9 mouse cellular contexts compared by ENCODE assay signal in genomic region chr4:59196346-59197077, GRCm38 (mm10). TPM values are rescaled to one million over a fixed set of nuclear protein-coding genes. Genes with fewer than 3 reads are reported as not detected.
DNase-seq lines count a peak whose midpoint lies in the region; ATAC-seq and TF ChIP-seq lines count a peak whose summit lies in the region.
"Had no signal": no experiment of that assay in that cellular context is flagged by ENCODE, and none has a peak within 500 bp of the region (broad histone marks: within the 10 kb centered on the region; RNA-seq: fewer than 3 reads in every experiment).

No protein-coding gene starts in this region.

- TF ChIP-seq POLR2A in spleen, adult 2 months (IDR thresholded peaks at IDR 0.05; ENCODE audit: low read depth, low read length), result no peak

- WGBS in spleen, adult 2 months, result 61% methylated on average over 12 of the region's 12 CpGs
- WGBS in liver, embryonic 13.5 days (ENCODE audit: insufficient replicate concordance), result 11% methylated on average over 12 of the region's 12 CpGs
- 64% methylated on average over 12 of the region's 12 CpGs for WGBS in forebrain, embryonic 13.5 days

- intact Hi-C loops in gastrocnemius, postnatal 36 days (cut with DNase I), result no loop called here

- peak; percentile 79 for ATAC-seq in liver, embryonic 13.5 days (ENCODE audit: low read depth)
- no peak for ATAC-seq in forebrain, embryonic 13.5 days

- H3K4me1 ChIP-seq in spleen, adult 2 months (ENCODE audit: control insufficient read depth, insufficient read depth, insufficient read length), result peaks cover 47% of the 10 kb centered on the region
- peaks cover 93% of the 10 kb centered on the region for H3K4me1 ChIP-seq in liver, embryonic 13.5 days (replicated peaks)
- peaks cover 32% of the 10 kb centered on the region for H3K4me1 ChIP-seq in forebrain, embryonic 13.5 days

- H3K27me3 ChIP-seq in spleen, adult 2 months (ENCODE audit: control insufficient read depth, insufficient read depth, low read length), result no peaks in the 10 kb centered on the region
- H3K27me3 ChIP-seq in liver, embryonic 13.5 days, result no peaks in the 10 kb centered on the region
- no peaks in the 10 kb centered on the region for H3K27me3 ChIP-seq in forebrain, embryonic 13.5 days

- no peak overlapping the region for H3K4me3 ChIP-seq in spleen, adult 2 months (ENCODE audit: extremely low read depth, insufficient read depth, insufficient read length)
- peak overlapping the region; percentile 38 for H3K4me3 ChIP-seq in liver, embryonic 13.5 days (replicated peaks)
- H3K4me3 ChIP-seq in forebrain, embryonic 13.5 days, result no peak overlapping the region

- H3K9me3 ChIP-seq in liver, embryonic 13.5 days (replicated peaks), result no peaks in the 10 kb centered on the region
- no peaks in the 10 kb centered on the region for H3K9me3 ChIP-seq in forebrain, embryonic 13.5 days (replicated peaks)

- peak overlapping the region; percentile 41; the same call in 1 of the 2 replicates for H3K27ac ChIP-seq in spleen, adult 2 months (ENCODE audit: insufficient read depth, low read length)
- H3K27ac ChIP-seq in liver, embryonic 13.5 days, result peak overlapping the region; percentile 85
- no peak overlapping the region for H3K27ac ChIP-seq in forebrain, embryonic 13.5 days

- no peak for TF ChIP-seq CTCF in spleen, adult 2 months (IDR thresholded peaks at IDR 0.05; ENCODE audit: extremely low read depth, insufficient read depth, insufficient read length, insufficient replicate concordance)

- no peaks in the 10 kb centered on the region for H3K36me3 ChIP-seq in spleen, adult 2 months (ENCODE audit: control insufficient read depth, insufficient read depth, low read length)
- H3K36me3 ChIP-seq in liver, embryonic 13.5 days, result no peaks in the 10 kb centered on the region
- no peaks in the 10 kb centered on the region for H3K36me3 ChIP-seq in forebrain, embryonic 13.5 days (ENCODE audit: poor library complexity, severe bottlenecking)

- H3K9ac ChIP-seq in liver, embryonic 13.5 days, result peak overlapping the region; percentile 61
- no peak overlapping the region for H3K9ac ChIP-seq in forebrain, embryonic 13.5 days

- DNase-seq in embryo, embryonic 10.5 days (ENCODE audit: low spot score), result peak; percentile 36
- DNase-seq in embryo, embryonic 9.5 days (ENCODE audit: extremely low spot score), result no peak
- no peak for DNase-seq in spleen, adult 2 months (ENCODE audit: low read depth in 1 of 2, low spot score in 2 of 2)
- no peak for DNase-seq in spleen, adult 18-20 months
- peak; percentile 65 for DNase-seq in liver, embryonic 13.5 days
- DNase-seq in gastrocnemius, postnatal 36 days, result no peak
- no peak for DNase-seq in layer of hippocampus, adult 9-11 months

- H3K4me2 ChIP-seq in liver, embryonic 13.5 days, result peak overlapping the region; percentile 62
- H3K4me2 ChIP-seq in forebrain, embryonic 13.5 days, result no peak overlapping the region

RNA-seq across cellular contexts. Expression of gene Ugcg, which starts 7.5 kb away (rescaled TPM):
- 57.9 and 62.6 TPM in 2 replicates for polyA plus RNA-seq in spleen, adult 2 months (2012; rRNA removed)
- 9.2 and 10.5 TPM in 2 replicates for polyA plus RNA-seq in liver, embryonic 13.5 days (2015; fragmentation: Nextera tagmentation; extraction: Ambion mirVana)
- 1 to 10 TPM; 5.7 to 6.6 TPM for total RNA-seq in gastrocnemius, postnatal 36 days (2021)
- 17.1 and 18.1 TPM in 2 replicates for polyA plus RNA-seq in forebrain, embryonic 13.5 days (2015; fragmentation: Nextera tagmentation; extraction: Ambion mirVana)

RNA-seq across cellular contexts. Expression of gene AI481877, which starts 57.7 kb away (rescaled TPM):
- not detected in 2 replicates for polyA plus RNA-seq in spleen, adult 2 months (2012; rRNA removed)
- not detected in 2 replicates for polyA plus RNA-seq in liver, embryonic 13.5 days (2015; fragmentation: Nextera tagmentation; extraction: Ambion mirVana)
- total RNA-seq in gastrocnemius, postnatal 36 days (2021), result not detected
- polyA plus RNA-seq in forebrain, embryonic 13.5 days (2015; fragmentation: Nextera tagmentation; extraction: Ambion mirVana), result not detected in 2 replicates
- total RNA-seq: layer of hippocampus, postnatal 14 days had no signal

Comparison
In these comparisons a context has a peak if more than half of its experiments do, and no peak if none do; other contexts are left out.
1. DNase-seq: peak in embryo, embryonic 10.5 days (single experiment) and liver, embryonic 13.5 days (single experiment); none in embryo, embryonic 9.5 days (single experiment), spleen, adult 2 months (0 of 2), spleen, adult 18-20 months (0 of 2), gastrocnemius, postnatal 36 days (0 of 2) and layer of hippocampus, adult 9-11 months (single experiment).